Mouse (Mus musculus): ENCODE results near the gene Sgtb. TPM values are rescaled to one million over a fixed set of nuclear protein-coding genes. Genes with fewer than 3 reads are reported as not detected.

Sgtb gene
- polyA plus RNA-seq, 1 experiment from 2014 or later: 8.3 TPM

- TF ChIP-seq CTCF (IDR thresholded peaks at IDR 0.05): peak; percentile 91
- ChIA-PET CTCF (interaction anchor here (0.6 to 2.0 kb wide), 9 partner anchors 10 to 85 kb away, joined by 3 to 6 read pairs (median 3); no protein-coding TSS in a partner anchor), POLR2A (interaction anchor here (0.6 kb wide), 1 partner anchor 88 kb away, joined by 7 read pairs; no protein-coding TSS in a partner anchor)
- no peaks in the 10 kb centered on the region for H3K27me3 ChIP-seq
- ATAC-seq (peak; percentile 60), DNase-seq (ENCODE audit: low read depth, low spot score) (peak; percentile 19)
- in situ Hi-C loops (cut with MboI; ENCODE audit: low pct_unique_long_range_greater_than_20kb): no loop called here
Observed at GRCm38 (mm10) chr13:104139369-104140209, 30.0 kb downstream of the Sgtb start.

DNA sequence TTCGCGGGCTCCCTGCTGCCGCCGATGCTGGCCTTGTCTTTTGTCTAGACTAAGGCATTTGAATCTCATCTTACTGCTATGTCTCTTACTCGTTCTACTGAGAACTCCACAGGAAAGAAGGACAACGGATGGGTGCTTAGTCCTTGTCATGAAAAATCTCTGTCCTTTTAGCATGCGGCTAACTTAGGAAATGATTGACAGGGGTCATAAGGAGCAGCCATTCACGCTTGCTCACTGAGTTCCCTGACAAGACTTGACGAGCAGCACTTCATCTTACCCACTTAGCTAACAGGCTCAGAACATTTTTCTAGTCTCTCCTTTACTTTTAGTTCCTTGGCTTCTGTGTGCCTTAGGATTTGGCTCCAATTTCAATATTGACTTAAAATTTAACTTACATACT, 35.3 kb downstream of the Sgtb start:
- no peak for ATAC-seq
- POLR2A ChIA-PET: no interaction called here

DNA sequence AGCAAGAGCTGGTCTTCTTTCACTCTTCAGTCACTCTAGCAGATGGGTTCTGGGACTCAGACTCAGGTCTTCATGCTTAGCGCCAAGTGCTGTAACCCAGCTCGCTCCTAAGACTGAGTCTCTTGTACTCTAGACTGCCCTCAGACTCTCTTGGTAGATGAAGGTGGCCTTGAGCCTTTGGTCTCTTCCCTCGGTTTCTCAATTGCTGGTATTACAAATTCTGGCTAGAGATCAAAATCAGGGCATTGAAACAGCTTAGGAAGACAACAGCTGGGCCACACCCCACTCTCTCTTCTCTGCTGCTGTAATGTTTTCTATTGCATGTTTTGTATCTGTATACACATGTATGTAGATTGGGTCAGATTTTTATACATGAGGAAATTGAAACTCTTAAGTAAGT, 36.1 kb downstream of the Sgtb start:
- in situ Hi-C loops (cut with MboI; ENCODE audit: low pct_unique_long_range_greater_than_20kb): no loop called here
- ATAC-seq (no peak), DNase-seq (ENCODE audit: low read depth, low spot score) (no peak)
- H3K27me3 ChIP-seq: no peaks in the 10 kb centered on the region
- no peak for TF ChIP-seq CTCF (IDR thresholded peaks at IDR 0.05)
- POLR2A ChIA-PET: no interaction called here
- CTCF ChIA-PET: interaction anchor here (1.6 kb wide), 1 partner anchor 14 kb away, joined by 4 read pairs; no protein-coding TSS in a partner anchor

More for the DNA sequence above, 35.3 kb downstream of the Sgtb start:
- CTCF ChIA-PET: interaction anchor here (1.6 kb wide), 1 partner anchor 13 kb away, joined by 4 read pairs; no protein-coding TSS in a partner anchor
- TF ChIP-seq CTCF (IDR thresholded peaks at IDR 0.05): no peak
- in situ Hi-C loops (cut with MboI; ENCODE audit: low pct_unique_long_range_greater_than_20kb): no loop called here
- DNase-seq (ENCODE audit: low read depth, low spot score): no peak
- no peaks in the 10 kb centered on the region for H3K27me3 ChIP-seq

DNA sequence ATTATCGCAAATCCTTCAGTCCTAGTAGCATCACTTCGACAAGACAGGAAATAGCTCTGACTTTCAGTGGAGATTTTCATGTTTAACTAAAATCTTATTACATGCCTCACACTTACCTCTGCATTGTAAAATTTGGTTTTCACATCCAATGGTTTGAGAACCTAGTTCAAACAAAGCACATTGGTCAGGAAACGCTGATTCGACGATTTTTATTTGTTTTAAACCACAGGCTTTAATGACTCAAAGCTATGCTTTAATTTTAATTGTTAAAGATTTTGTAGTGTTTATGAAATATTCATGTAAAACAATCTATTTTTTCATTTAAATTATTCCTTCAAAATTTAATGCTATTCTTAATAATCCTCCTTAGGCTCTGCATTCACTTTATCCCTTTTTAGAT, 44.6 kb downstream of the Sgtb start:
- no peak for TF ChIP-seq CTCF (IDR thresholded peaks at IDR 0.05)
- in situ Hi-C loops (cut with MboI; ENCODE audit: low pct_unique_long_range_greater_than_20kb): no loop called here
- no peak for ATAC-seq
- CTCF ChIA-PET: interaction anchor here (1.0 kb wide), 1 partner anchor 14 kb away, joined by 3 read pairs; no protein-coding TSS in a partner anchor
- H3K27me3 ChIP-seq: no peaks in the 10 kb centered on the region
- no peak for DNase-seq (ENCODE audit: low read depth, low spot score)
- POLR2A ChIA-PET: interaction anchor here (1.0 kb wide), 1 partner anchor 19 kb away, joined by 5 read pairs; no protein-coding TSS in a partner anchor

GRCm38 (mm10) chr13:104155106-104155505, 45.6 kb downstream of the Sgtb start:
- no peak for DNase-seq (ENCODE audit: low read depth, low spot score)
- in situ Hi-C loops (cut with MboI; ENCODE audit: low pct_unique_long_range_greater_than_20kb): no loop called here

DNA sequence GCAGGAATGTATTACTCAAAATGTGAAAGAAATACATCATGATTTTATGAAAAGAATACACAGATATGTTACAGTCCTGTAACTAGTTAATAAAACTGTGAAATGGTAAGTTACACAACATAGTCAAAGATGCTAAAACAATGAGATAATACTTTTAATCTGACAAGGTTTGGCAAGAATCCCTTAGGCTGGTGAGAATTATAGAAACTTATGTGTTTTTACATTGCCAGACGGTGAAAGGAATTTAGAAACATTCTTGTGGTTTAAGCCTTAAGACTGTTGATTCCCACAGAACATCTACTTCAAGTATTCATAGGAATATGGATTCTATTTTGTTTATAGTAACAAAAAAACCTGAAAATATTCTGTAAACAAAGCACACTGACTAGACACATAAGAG, 46.1 kb downstream of the Sgtb start:
- ChIA-PET CTCF (no interaction called here), POLR2A (no interaction called here)
- in situ Hi-C loops (cut with MboI; ENCODE audit: low pct_unique_long_range_greater_than_20kb): no loop called here
- no peak for TF ChIP-seq CTCF (IDR thresholded peaks at IDR 0.05)
- ATAC-seq (peak; percentile 26), DNase-seq (ENCODE audit: low read depth, low spot score) (peak; percentile 31)
- H3K27me3 ChIP-seq: no peaks in the 10 kb centered on the region

More at GRCm38 (mm10) chr13:104155106-104155505, 45.6 kb downstream of the Sgtb start:
- TF ChIP-seq CTCF (IDR thresholded peaks at IDR 0.05): no peak
- ATAC-seq: no peak
- CTCF ChIA-PET: no interaction called here
- no peaks in the 10 kb centered on the region for H3K27me3 ChIP-seq
- POLR2A ChIA-PET: no interaction called here

- H3K27me3 ChIP-seq: no peaks in the 10 kb centered on the region
- ATAC-seq (no peak), DNase-seq (ENCODE audit: low read depth, low spot score) (no peak)
- TF ChIP-seq CTCF (IDR thresholded peaks at IDR 0.05): no peak
- in situ Hi-C loops (cut with MboI; ENCODE audit: low pct_unique_long_range_greater_than_20kb): no loop called here
- ChIA-PET POLR2A (no interaction called here), CTCF (interaction anchor here (1.2 kb wide), 1 partner anchor 19 kb away, joined by 3 read pairs; no protein-coding TSS in a partner anchor)
Observed at GRCm38 (mm10) chr13:104171711-104172110, 62.2 kb downstream of the Sgtb start.

GRCm38 (mm10) chr13:104172498-104172897, 63.0 kb downstream of the Sgtb start:
- no peaks in the 10 kb centered on the region for H3K27me3 ChIP-seq
- ATAC-seq (no peak), DNase-seq (ENCODE audit: low read depth, low spot score) (no peak)
- no peak for TF ChIP-seq CTCF (IDR thresholded peaks at IDR 0.05)
- in situ Hi-C loops (cut with MboI; ENCODE audit: low pct_unique_long_range_greater_than_20kb): no loop called here
- POLR2A ChIA-PET: no interaction called here
- CTCF ChIA-PET: interaction anchor here (1.2 kb wide), 1 partner anchor 20 kb away, joined by 3 read pairs; no protein-coding TSS in a partner anchor

GRCm38 (mm10) chr13:104176874-104177273, 67.3 kb downstream of the Sgtb start:
- ChIA-PET POLR2A (no interaction called here), CTCF (interaction anchor here (0.7 kb wide), 1 partner anchor 11 kb away, joined by 3 read pairs; no protein-coding TSS in a partner anchor)
- in situ Hi-C loops (cut with MboI; ENCODE audit: low pct_unique_long_range_greater_than_20kb): no loop called here

DNA sequence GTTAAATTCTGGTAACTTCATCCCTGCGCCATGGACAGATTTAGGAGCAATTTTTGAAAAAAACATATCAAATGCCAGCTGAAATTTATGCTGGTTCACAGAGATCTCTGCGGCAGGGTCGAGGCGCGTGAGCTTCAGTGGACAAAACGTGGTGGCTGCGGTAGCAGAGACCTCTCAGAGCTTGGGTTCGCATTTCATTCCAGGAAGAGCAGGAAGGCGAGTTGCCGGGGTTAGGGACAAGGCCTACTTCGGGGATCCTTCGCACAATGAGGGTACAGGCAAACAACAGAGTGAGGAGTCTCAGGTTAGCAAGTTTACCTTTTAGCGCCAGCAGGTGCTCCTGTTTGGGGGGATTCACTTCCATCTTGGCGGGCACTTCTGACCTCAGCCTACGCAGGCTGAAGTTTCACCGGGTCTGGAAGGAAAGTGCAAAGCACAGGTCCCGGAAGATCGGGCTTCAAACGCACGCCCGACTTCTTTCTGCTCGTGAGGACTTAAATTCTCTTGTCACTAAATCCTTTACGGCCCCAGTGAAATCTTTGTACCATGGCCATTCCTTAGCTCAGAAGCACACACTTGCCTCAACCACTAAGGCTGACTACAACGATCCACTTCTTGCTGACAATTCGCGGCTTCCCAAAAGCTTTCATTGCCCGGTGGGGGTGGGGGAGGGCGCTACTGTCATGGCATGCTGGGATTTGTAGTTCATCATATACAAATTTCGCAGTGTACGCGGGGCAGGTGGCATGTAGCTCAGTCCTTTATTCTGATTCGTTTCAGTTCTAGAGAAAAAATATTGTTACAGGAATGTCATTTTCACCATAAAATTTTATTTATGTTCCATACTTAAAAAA, 68.5 kb downstream of the Sgtb start, which contains the start of gene Trappc13:
Gene Trappc13, minus strand, starts transcription at position 674 of the 854 bp plus-strand sequence.
- no peak for TF ChIP-seq CTCF (IDR thresholded peaks at IDR 0.05)
- ChIA-PET CTCF (interaction anchor here (0.7 to 1.2 kb wide), 3 partner anchors 10 to 12 kb away, joined by 3 read pairs; no protein-coding TSS in a partner anchor), POLR2A (no interaction called here)
- H3K27me3 ChIP-seq: no peaks in the 10 kb centered on the region
- in situ Hi-C loops (cut with MboI; ENCODE audit: low pct_unique_long_range_greater_than_20kb): no loop called here
- ATAC-seq: peak; percentile 75
- DNase-seq (ENCODE audit: low read depth, low spot score): no peak

More at GRCm38 (mm10) chr13:104176874-104177273, 67.3 kb downstream of the Sgtb start:
- no peak for TF ChIP-seq CTCF (IDR thresholded peaks at IDR 0.05)
- ATAC-seq: no peak
- H3K27me3 ChIP-seq: no peaks in the 10 kb centered on the region
- DNase-seq (ENCODE audit: low read depth, low spot score): no peak

Data from Patski (cell line).